Mouse (Mus musculus): Measurements from ENCODE around the gene Serhl. TPM values are rescaled to one million over a fixed set of nuclear protein-coding genes. Genes with fewer than 3 reads are reported as not detected.
"Not testable (repeated sequence)": the region's sequence is repeated elsewhere in the genome, so short reads cannot be mapped to it uniquely, and the experiment has no call there.

The Serhl gene
- polyA plus RNA-seq, 1 experiment from 2014 or later, result 49.1 TPM

DNA sequence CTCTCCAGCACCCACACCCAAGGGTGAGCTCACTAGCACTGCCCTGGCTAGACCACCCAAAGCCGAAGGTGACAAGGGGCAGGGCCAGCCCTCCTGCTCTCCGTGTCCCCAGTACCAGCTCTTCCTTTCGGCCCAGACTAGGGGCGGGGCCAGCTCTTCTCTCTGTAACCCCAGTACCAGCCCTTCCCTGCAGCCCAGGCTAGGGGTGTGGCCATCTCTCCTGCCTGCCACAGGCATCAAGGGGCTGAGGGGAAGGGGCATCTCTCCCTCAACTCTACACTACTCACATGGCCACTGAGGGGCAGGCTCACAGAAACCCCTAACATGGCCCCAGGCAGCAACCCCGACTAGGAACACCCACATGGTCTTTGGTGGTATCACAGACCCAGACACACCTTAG lies 27.6 kb upstream of the Serhl start:
- WGBS, result 10% methylated on average over 5 of the region's 5 CpGs
- Histone ChIP-seq H3K36me3 (no peaks in the 10 kb centered on the region), H3K27ac (no peak overlapping the region; the same call in 1 of the 2 replicates), H3K27me3 (ENCODE audit: low read depth, poor library complexity, severe bottlenecking) (peaks cover 6% of the 10 kb centered on the region; the same call in 1 of the 2 replicates), H3K4me1 (peaks cover 17% of the 10 kb centered on the region), H3K9me3 (replicated peaks) (0 out of 2 replicates have a peak, but pooled peaks cover 5% of the 10 kb centered on the region), H3K4me3 (no peak overlapping the region)
- DNase-seq (ENCODE audit: low spot score), result no peak

DNA sequence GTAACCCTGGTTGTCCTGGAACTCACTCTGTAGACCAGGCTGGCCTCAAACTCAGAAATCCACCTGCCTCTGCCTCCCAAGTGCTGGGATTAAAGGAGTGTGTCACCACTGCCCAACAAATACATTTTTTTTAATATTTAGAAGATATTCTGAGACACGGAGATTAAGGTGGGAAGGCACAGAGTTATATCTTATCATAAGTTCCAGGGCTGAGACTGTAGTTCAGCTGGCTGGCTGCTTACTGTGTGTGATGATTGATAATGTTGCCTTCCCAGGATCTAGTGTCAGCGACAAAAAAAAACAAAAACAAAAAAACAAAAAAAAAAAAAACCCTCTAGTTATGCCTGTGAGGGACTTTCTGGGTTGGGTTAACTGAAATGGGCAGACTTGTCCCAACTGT lies 26.7 kb upstream of the Serhl start:
- WGBS, result 88% methylated on average over 2 of the region's 2 CpGs
- peaks cover 15% of the 10 kb centered on the region for H3K4me1 ChIP-seq
- H3K27ac ChIP-seq, result not testable (repeated sequence)

DNA sequence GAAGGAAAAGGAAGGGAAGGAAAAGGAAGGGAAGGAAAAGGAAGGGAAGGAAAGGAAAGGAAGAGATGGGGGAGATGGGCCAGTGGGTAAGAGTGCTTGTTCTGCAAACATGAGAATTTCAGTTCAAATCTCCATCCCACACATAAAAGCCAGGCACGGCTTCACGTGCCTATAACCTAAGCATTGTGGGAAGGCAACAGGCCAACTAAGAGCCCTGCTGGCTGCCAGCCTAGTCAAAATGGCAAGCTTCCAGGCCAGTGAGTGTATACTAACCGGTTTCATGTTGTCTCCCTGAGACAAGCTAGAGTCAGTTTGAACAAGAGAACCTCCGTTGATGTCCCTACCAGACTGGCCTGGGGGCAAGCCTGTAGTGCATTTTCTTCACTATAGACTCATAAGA lies 23.8 kb upstream of the Serhl start:
- DNase-seq (ENCODE audit: low spot score), result no peak
- Histone ChIP-seq H3K4me3 (no peak overlapping the region), H3K4me1 (peaks cover 9% of the 10 kb centered on the region), H3K27me3 (ENCODE audit: low read depth, poor library complexity, severe bottlenecking) (no peaks in the 10 kb centered on the region), H3K9me3 (replicated peaks) (no peaks in the 10 kb centered on the region), H3K36me3 (no peaks in the 10 kb centered on the region), H3K27ac (no peak overlapping the region)
- 94% methylated on average over 4 of the region's 4 CpGs for WGBS

More for the DNA sequence above, 26.7 kb upstream of the Serhl start:
- H3K4me3 ChIP-seq; H3K27me3 ChIP-seq (ENCODE audit: low read depth, poor library complexity, severe bottlenecking); H3K9me3 ChIP-seq (replicated peaks); DNase-seq (ENCODE audit: low spot score); H3K36me3 ChIP-seq: not testable (repeated sequence)

DNA sequence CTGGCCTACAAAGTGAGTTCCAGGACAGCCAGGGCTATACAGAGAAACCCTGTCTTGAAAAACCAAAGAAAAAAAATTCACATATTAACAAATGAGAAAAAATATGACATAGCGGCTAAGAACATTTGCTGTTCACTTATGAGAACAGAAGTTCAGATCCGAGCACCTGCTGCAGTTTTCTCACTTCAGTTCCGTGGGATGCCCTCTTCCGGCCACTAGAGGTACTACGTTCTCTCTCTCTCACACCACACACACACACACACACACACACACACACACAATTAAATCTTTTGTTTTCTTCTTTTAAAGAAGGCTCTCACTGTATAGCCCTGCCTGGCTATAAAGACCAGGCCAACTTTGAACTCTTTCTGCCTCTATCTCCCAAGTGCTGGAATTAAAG lies 21.0 kb upstream of the Serhl start:
- DNase-seq (ENCODE audit: low spot score), result no peak
- Histone ChIP-seq H3K9me3 (replicated peaks) (no peaks in the 10 kb centered on the region), H3K36me3 (no peaks in the 10 kb centered on the region), H3K27ac (no peak overlapping the region), H3K27me3 (ENCODE audit: low read depth, poor library complexity, severe bottlenecking) (no peaks in the 10 kb centered on the region), H3K4me3 (no peak overlapping the region), H3K4me1 (no peaks in the 10 kb centered on the region)
- WGBS, result 88% methylated on average over 5 of the region's 5 CpGs

DNA sequence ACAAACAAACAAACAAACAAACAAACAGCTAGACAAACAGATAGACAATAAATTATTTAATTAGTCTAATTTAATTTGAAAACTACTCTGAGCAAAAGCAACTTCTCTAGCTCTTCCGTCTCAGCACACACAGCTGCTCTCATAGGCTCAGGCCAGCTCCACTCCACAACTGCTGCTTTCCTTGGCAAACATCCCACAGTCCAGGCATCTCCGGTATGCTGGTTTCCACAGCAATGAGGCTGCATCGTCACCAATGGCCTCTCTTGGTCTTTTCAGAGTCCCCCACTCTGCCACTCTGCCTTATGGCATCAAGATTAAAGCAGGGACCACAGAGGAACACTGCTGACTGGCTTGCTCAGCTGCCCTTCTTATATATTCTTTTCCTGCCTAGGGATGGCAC lies 18.4 kb upstream of the Serhl start:
- Histone ChIP-seq H3K9me3 (replicated peaks) (no peaks in the 10 kb centered on the region), H3K36me3 (no peaks in the 10 kb centered on the region), H3K27ac (no peak overlapping the region), H3K4me3 (no peak overlapping the region; the same call in 1 of the 2 replicates), H3K27me3 (ENCODE audit: low read depth, poor library complexity, severe bottlenecking) (peaks cover 6% of the 10 kb centered on the region), H3K4me1 (no peaks in the 10 kb centered on the region)
- DNase-seq (ENCODE audit: low spot score), result no peak
- WGBS, result 87% methylated on average over 3 of the region's 3 CpGs

DNA sequence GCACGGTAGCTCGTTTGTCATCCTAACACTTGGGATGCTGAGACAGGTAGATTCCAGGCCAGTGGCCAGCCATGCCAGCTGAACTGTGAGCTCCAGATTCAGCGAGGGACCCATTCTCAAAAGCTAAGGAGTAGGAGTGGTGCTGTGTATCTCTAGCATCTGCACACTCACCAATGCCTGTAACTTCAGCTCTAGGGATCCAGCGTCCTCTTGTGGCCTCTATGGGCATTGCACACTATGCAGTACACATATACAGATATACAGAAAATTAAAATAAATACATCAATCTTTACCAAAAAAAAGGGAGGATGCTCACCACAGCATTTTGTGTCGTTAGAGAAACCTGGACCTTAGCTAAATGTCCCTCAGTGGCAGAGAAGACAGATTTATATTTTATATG lies 17.6 kb upstream of the Serhl start:
- WGBS, result 88% methylated on average over 5 of the region's 5 CpGs
- H3K4me1 ChIP-seq, result no peaks in the 10 kb centered on the region
- H3K27me3 ChIP-seq (ENCODE audit: low read depth, poor library complexity, severe bottlenecking), result peaks cover 14% of the 10 kb centered on the region
- H3K4me3 ChIP-seq, result no peak overlapping the region
- H3K27ac ChIP-seq, result no peak overlapping the region
- no peaks in the 10 kb centered on the region for H3K36me3 ChIP-seq
- DNase-seq (ENCODE audit: low spot score), result no peak
- H3K9me3 ChIP-seq (replicated peaks), result no peaks in the 10 kb centered on the region

DNA sequence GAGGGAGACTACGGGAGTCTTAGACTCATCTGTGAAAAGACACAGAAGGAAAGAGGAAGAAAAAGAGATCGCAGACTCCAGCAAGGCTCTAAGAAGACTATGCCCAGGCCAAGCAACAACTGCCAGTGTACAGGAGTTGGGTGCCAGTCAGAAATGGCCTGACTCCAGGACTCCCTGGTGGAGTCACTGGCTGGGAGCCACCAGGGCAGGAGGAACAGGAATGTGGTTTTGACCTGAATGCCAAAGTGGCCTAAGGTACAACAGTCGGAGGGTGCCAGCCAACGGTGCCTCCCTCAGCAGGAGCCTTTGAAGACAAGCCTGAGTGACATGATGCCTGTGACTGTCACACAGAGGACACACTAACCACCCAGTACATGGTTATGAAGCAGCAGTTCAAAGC lies 15.1 kb upstream of the Serhl start:
- WGBS, result 94% methylated on average over 4 of the region's 4 CpGs
- H3K4me1 ChIP-seq, result no peaks in the 10 kb centered on the region
- no peaks in the 10 kb centered on the region for H3K9me3 ChIP-seq (replicated peaks)

DNA sequence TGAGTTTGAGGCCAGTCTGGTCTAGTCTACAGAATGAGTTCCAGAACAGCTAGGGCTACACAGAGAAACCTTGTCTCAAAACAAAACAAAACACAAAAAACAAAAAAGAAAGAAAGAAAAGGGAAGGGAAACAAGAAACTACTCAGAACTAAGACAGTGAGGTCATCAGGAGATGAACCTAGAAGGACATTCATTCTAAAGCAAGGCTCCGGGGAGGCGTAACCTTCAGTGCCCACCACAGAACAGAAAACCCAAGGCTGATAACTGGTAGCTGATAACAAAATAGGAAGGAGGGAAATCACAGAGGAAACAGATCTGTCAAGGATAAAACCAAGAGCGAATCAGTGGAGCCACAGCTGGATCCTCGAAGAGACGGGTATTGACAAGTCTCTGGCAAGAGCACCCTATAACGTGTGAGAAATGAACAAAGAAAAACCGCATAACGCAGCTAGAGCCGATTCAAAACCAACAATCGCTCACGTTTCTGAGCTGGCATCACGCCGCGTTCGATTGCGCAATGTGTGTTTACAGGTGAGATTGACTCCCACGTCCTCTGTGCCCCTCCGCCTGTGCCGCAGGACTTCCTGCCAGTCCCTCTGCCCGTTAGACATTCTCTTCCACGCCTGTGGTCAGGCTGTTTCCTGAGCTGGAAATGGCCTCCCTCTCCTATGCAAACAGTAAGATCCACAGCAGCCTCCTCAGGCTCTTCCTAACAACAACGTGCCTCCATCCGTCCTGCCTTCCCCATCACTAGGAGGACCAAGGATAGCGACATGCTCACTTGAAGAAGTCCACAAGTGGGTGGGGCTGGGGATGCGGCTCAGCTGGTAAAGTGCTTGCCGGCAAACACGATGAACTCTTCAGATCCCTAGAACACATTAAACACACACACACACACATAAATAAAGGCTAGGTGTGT lies 13.4 kb upstream of the Serhl start:
- Histone ChIP-seq H3K27me3 (ENCODE audit: low read depth, poor library complexity, severe bottlenecking) (peaks cover 25% of the 10 kb centered on the region), H3K4me3 (no peak overlapping the region), H3K9me3 (replicated peaks) (no peaks in the 10 kb centered on the region), H3K4me1 (0 out of 2 replicates have a peak, but pooled peaks cover under 1% of the 10 kb centered on the region), H3K27ac (no peak overlapping the region), H3K36me3 (no peaks in the 10 kb centered on the region)
- 67% methylated on average over 27 of the region's 27 CpGs for WGBS
- DNase-seq (ENCODE audit: low spot score), result no peak

More for the DNA sequence above, 15.1 kb upstream of the Serhl start:
- H3K27ac ChIP-seq, result no peak overlapping the region
- no peak for DNase-seq (ENCODE audit: low spot score)
- H3K27me3 ChIP-seq (ENCODE audit: low read depth, poor library complexity, severe bottlenecking), result peaks cover 25% of the 10 kb centered on the region
- no peaks in the 10 kb centered on the region for H3K36me3 ChIP-seq
- no peak overlapping the region for H3K4me3 ChIP-seq

DNA sequence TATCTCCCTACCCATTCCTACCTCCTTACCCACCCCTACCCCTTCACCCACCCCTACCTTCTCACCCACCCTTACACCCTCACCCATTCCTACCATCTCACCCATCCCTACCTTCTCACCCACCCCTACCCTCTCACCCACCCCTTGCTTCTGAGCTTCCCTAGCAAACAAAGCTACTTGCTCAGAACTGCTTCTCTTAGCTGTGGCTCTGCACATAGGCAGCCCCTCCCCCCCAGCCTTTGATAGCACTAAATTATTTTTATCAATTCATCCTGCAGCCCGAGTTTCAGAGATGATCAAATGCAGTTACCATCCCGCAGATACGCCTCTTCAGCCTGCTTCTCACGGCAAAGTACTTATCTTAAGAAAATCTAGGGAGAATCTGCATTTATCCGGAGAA lies 5.8 kb upstream of the Serhl start:
- no peak overlapping the region for H3K27ac ChIP-seq
- no peaks in the 10 kb centered on the region for H3K9me3 ChIP-seq (replicated peaks)
- no peak for DNase-seq (ENCODE audit: low spot score)
- no peak overlapping the region for H3K4me3 ChIP-seq
- peaks cover 40% of the 10 kb centered on the region for H3K27me3 ChIP-seq (ENCODE audit: low read depth, poor library complexity, severe bottlenecking)
- no peaks in the 10 kb centered on the region for H3K36me3 ChIP-seq
- peaks cover 28% of the 10 kb centered on the region for H3K4me1 ChIP-seq
- 81% methylated on average over 5 of the region's 5 CpGs for WGBS

DNA sequence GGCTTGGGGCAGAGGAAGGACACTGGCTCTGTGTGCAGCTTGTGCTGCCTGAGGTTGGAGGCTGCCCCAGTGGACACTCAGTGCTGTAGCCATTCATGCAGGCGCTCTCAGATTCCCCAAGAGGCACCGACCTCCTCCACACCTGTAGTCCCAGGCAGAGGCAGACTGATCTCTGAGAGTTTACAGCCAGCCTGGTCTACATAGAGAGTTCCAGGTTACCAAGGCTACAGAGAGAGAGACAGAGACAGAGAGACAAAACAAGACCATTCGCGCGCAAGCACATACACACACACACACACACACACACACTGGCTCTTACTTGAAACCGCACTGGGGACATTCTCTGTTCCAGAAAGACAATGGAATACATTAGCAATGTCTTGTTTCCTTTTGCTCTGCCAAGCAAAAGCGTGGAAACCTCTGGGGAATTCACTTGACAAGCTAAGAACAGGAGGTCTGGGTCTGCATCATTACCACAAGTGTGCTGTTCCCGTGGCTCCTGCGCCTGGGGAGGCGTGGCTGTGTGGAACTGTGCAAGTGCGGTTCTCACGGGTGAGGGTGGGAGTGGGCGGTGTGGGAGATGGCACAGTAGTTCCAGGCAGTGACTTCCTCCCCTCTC lies 5.2 kb upstream of the Serhl start:
- peaks cover 34% of the 10 kb centered on the region for H3K4me1 ChIP-seq
- no peak overlapping the region for H3K4me3 ChIP-seq
- no peak for DNase-seq (ENCODE audit: low spot score)
- 80% methylated on average over 13 of the region's 13 CpGs for WGBS
- no peaks in the 10 kb centered on the region for H3K9me3 ChIP-seq (replicated peaks)
- H3K36me3 ChIP-seq, result no peaks in the 10 kb centered on the region
- H3K27me3 ChIP-seq (ENCODE audit: low read depth, poor library complexity, severe bottlenecking), result peaks cover 46% of the 10 kb centered on the region
- H3K27ac ChIP-seq, result no peak overlapping the region

DNA sequence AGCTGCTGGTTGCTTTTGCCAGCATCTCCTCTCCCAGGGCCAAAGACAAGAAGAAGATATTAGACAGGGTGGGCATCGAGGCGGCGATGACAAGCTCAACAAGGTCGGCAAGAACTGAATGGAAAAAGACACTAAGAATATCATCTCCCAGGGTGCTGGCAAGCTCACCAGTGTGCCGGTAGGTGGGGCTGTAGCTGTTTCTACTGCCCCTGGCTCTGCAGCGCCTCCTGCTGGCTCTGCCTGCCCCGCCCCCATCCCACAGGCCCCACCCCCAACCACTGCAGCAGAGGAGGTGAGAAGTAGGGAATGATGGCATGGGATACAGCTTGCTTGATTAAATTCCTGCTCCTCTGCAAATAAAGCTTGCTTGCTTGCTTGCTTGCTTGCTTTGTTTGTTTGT lies 3.4 kb upstream of the Serhl start:
- Histone ChIP-seq H3K9me3 (replicated peaks) (no peaks in the 10 kb centered on the region), H3K36me3 (no peaks in the 10 kb centered on the region), H3K4me1 (peaks cover 42% of the 10 kb centered on the region), H3K4me3 (no peak overlapping the region), H3K27ac (no peak overlapping the region), H3K27me3 (ENCODE audit: low read depth, poor library complexity, severe bottlenecking) (peaks cover 63% of the 10 kb centered on the region)
- WGBS, result 33% methylated on average over 7 of the region's 7 CpGs
- DNase-seq (ENCODE audit: low spot score), result peak; percentile 62

DNA sequence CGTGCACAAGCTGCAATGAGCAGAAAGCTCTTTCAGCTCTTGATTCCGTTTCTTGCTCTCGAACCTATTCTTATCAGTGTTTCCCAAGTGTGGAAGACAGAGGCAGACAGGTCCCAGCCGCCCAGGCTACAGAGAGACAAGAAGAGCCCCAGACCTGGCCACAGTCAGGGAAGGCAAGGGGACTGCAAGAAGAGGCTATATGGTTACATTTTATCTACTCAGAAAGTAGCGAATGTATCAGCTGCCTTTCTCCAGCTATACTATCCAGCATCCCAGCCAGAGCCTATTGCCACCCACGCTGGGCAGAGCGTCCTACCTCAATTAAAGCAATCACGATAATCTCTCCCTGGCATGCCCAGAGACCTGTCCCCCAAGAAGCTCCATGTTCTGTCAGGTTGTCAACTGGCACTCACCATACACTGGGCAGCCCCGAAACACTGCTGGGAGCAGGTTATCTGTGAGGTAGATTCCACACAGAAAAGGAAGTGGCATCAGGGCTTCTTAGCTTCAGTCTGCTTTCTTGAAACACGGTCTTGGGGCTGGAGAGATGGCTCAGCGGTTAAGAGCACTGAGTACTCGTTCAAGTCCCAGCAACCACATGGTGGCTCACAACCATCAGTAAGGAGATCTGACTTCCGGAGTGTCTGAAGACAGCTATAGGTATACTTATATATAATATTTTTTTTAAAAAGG lies 2.5 kb upstream of the Serhl start:
- Histone ChIP-seq H3K4me3 (no peak overlapping the region), H3K9me3 (replicated peaks) (no peaks in the 10 kb centered on the region), H3K27me3 (ENCODE audit: low read depth, poor library complexity, severe bottlenecking) (peaks cover 63% of the 10 kb centered on the region), H3K4me1 (peaks cover 37% of the 10 kb centered on the region), H3K36me3 (no peaks in the 10 kb centered on the region), H3K27ac (no peak overlapping the region)
- 82% methylated on average over 13 of the region's 13 CpGs for WGBS
- no peak for DNase-seq (ENCODE audit: low spot score)

Data from limb, embryonic 10.5 days (tissue).